Mouse (Mus musculus): ENCODE measurements around the gene Sycp1. TPM values are rescaled to one million over a fixed set of nuclear protein-coding genes. Genes with fewer than 3 reads are reported as not detected.
A peak's percentile ranks its signal among the peaks of the same experiment; 100 is the strongest.

The Sycp1 gene
- polyA plus RNA-seq, 1 experiment from 2014 or later = not detected

DNA sequence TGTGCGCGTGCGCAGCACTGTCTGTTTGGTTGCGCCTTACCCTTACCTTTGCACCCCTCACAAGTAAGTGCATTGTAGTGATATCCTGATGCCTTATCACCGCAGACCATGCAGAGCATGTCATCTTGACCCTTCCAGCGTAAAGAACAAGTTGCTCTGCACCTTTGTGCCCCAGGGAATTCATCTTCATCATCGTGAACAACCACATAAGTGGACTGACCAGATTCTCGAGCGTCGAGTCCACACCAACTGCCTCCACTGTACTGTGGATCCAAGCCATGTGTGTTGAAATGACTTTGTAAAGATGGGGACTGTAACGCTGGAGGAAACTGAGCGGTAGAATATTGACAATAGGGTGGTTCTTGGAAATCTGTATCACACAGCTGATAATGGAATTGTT lies 18.6 kb upstream of the Sycp1 start:
- no peaks in the 10 kb centered on the region for H3K36me3 ChIP-seq (ENCODE audit: control insufficient read depth, insufficient read depth, low read length)
- no peak overlapping the region for H3K9ac ChIP-seq (ENCODE audit: low read length)
- H3K4me1 ChIP-seq (replicated peaks; ENCODE audit: control insufficient read depth, insufficient read depth, low read length) = no peaks in the 10 kb centered on the region
- no peak overlapping the region for H3K4me2 ChIP-seq (ENCODE audit: low read depth, low read length)
- H3K27ac ChIP-seq (ENCODE audit: low read length) = no peak overlapping the region
- H3K9me3 ChIP-seq (ENCODE audit: control insufficient read depth, low read length) = no peaks in the 10 kb centered on the region
- 67% methylated on average over 12 of the region's 12 CpGs for WGBS
- ATAC-seq (ENCODE audit: low read depth) = no peak
- no peaks in the 10 kb centered on the region for H3K27me3 ChIP-seq (ENCODE audit: control insufficient read depth, insufficient read depth, low read depth, low read length)
- H3K4me3 ChIP-seq (ENCODE audit: low read length) = no peak overlapping the region

DNA sequence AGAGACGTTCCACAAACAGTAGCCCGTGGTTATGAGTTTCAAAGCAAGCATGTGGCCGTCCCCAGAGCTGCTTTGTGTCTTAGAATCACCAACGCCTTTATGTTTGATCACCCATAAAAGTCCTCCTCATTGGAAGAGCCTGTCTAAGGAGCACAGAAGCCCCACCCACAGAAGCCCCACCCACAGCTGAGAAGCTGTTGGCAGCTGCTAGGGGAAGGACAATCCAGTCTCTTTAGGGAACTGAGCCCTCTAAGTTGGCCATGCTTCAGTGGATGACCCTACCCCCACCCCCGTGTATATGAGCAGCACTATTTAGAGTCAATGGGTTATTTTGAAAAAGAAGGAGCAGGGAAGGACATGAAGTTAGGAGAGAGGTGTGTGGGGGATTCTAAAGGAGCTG lies 11.0 kb upstream of the Sycp1 start:
- peak overlapping the region; percentile 44 for H3K4me2 ChIP-seq (ENCODE audit: low read depth, low read length)
- no peaks in the 10 kb centered on the region for H3K36me3 ChIP-seq (ENCODE audit: control insufficient read depth, insufficient read depth, low read length)
- no peaks in the 10 kb centered on the region for H3K27me3 ChIP-seq (ENCODE audit: control insufficient read depth, insufficient read depth, low read depth, low read length)
- no peak overlapping the region for H3K9ac ChIP-seq (ENCODE audit: low read length)
- WGBS = 38% methylated on average over 5 of the region's 5 CpGs
- H3K27ac ChIP-seq (ENCODE audit: low read length) = peak overlapping the region; percentile 30; the same call in 1 of the 2 replicates
- H3K4me1 ChIP-seq (replicated peaks; ENCODE audit: control insufficient read depth, insufficient read depth, low read length) = no peaks in the 10 kb centered on the region
- ATAC-seq (ENCODE audit: low read depth) = peak; percentile 64; the same call in 1 of the 2 replicates
- no peak overlapping the region for H3K4me3 ChIP-seq (ENCODE audit: low read length)
- H3K9me3 ChIP-seq (ENCODE audit: control insufficient read depth, low read length) = no peaks in the 10 kb centered on the region

DNA sequence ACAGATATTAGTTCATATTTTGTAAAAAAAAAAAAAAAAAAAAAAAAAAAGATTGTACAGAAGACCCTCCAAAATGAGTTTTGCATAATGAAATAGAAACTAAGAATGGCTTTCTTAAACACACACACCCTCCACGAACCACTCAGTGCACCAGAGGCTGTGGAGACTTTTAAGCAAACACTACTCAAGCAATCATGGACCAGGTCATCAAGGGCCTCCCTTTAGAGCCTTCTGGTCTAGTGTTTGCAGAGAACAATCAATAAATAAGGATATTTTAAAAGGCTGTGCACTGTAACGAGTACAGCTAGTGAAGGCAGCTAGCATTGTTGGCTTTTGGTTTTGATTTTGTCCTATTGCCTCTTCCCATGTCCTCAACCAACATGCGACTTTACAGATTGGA lies 10.4 kb upstream of the Sycp1 start:
- Histone ChIP-seq H3K4me2 (ENCODE audit: low read depth, low read length) (peak overlapping the region; percentile 44), H3K27me3 (ENCODE audit: control insufficient read depth, insufficient read depth, low read depth, low read length) (no peaks in the 10 kb centered on the region)

DNA sequence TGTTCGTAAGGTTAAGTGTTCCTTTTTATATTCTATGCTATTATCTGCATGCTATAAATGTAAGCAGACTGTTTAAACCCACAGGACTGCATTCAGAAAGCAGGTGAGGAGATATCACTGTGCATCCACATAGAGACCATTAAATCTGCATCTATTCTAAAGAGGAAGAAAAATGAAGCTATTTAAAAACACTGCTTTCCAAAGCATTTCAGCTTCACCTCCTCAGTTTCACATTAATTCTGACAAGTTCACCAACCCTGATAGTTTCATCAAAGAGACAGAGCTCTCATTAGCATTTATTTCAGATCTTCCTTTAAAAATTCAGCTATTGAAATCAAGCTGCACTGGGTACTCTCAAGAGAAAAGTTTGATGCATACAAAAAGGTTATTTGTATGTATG lies 2.2 kb upstream of the Sycp1 start:
- Histone ChIP-seq H3K36me3 (ENCODE audit: control insufficient read depth, insufficient read depth, low read length) (no peaks in the 10 kb centered on the region), H3K4me3 (ENCODE audit: low read length) (no peak overlapping the region), H3K27ac (ENCODE audit: low read length) (no peak overlapping the region), H3K4me2 (ENCODE audit: low read depth, low read length) (no peak overlapping the region), H3K4me1 (replicated peaks; ENCODE audit: control insufficient read depth, insufficient read depth, low read length) (no peaks in the 10 kb centered on the region), H3K27me3 (ENCODE audit: control insufficient read depth, insufficient read depth, low read depth, low read length) (no peaks in the 10 kb centered on the region), H3K9me3 (ENCODE audit: control insufficient read depth, low read length) (0 out of 2 replicates have a peak, but pooled peaks cover 2% of the 10 kb centered on the region), H3K9ac (ENCODE audit: low read length) (no peak overlapping the region)
- ATAC-seq (ENCODE audit: low read depth) = no peak
- WGBS = 81% methylated on average over 1 of the region's 1 CpGs

More for the DNA sequence above, 10.4 kb upstream of the Sycp1 start:
- H3K9ac ChIP-seq (ENCODE audit: low read length) = no peak overlapping the region
- no peaks in the 10 kb centered on the region for H3K4me1 ChIP-seq (replicated peaks; ENCODE audit: control insufficient read depth, insufficient read depth, low read length)
- 61% methylated on average over 3 of the region's 3 CpGs for WGBS
- ATAC-seq (ENCODE audit: low read depth) = peak; percentile 86
- no peaks in the 10 kb centered on the region for H3K36me3 ChIP-seq (ENCODE audit: control insufficient read depth, insufficient read depth, low read length)
- H3K27ac ChIP-seq (ENCODE audit: low read length) = peak overlapping the region; percentile 30; the same call in 1 of the 2 replicates
- no peaks in the 10 kb centered on the region for H3K9me3 ChIP-seq (ENCODE audit: control insufficient read depth, low read length)
- no peak overlapping the region for H3K4me3 ChIP-seq (ENCODE audit: low read length)

DNA sequence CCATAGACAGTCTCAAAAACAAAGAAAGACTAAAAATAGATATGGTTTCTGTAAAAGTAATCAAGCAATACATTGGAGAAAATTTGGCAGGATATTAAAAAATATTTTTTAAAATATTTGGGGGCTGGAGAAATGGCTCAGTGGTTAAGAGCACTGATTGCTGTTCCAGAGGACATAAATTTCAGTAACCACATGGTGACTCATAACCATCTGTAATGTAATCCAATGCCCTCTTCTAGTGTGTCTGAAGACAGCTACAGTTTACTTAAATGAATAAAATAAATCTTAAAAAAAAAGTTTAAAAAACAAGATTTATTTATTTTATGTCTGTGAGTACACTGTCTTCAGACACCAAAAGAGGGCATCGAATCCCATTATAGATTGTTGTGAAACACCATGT lies 36.8 kb downstream of the Sycp1 start:
- Histone ChIP-seq H3K36me3 (ENCODE audit: control insufficient read depth, insufficient read depth, low read length) (no peaks in the 10 kb centered on the region), H3K9ac (ENCODE audit: low read length) (no peak overlapping the region), H3K4me1 (replicated peaks; ENCODE audit: control insufficient read depth, insufficient read depth, low read length) (no peaks in the 10 kb centered on the region), H3K27me3 (ENCODE audit: control insufficient read depth, insufficient read depth, low read depth, low read length) (no peaks in the 10 kb centered on the region), H3K4me2 (ENCODE audit: low read depth, low read length) (no peak overlapping the region), H3K4me3 (ENCODE audit: low read length) (no peak overlapping the region), H3K9me3 (ENCODE audit: control insufficient read depth, low read length) (no peaks in the 10 kb centered on the region), H3K27ac (ENCODE audit: low read length) (no peak overlapping the region)
- ATAC-seq (ENCODE audit: low read depth) = no peak
- WGBS = 85% methylated on average over 1 of the region's 1 CpGs

DNA sequence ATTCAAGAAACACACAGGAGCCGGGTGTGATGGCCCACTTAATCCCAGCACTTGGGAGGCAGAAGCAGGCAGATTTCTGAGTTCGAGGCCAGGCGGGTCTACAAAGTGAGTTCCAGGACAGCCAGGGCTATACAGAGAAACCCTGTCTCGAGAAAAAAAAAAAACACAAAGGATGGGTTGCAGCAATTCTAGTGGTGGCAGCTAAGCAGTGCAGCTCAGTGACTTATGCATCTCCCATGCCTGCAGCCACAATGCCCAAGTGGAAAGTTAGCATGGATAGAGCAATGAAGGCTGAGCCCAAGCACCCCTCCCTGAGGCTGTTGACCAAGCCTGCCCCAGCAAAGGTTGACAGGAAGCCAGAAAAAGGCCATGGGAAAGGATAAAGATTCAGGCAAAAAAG lies 55.4 kb downstream of the Sycp1 start:
- Histone ChIP-seq H3K4me2 (ENCODE audit: low read depth, low read length) (no peak overlapping the region), H3K9me3 (ENCODE audit: control insufficient read depth, low read length) (no peaks in the 10 kb centered on the region), H3K36me3 (ENCODE audit: control insufficient read depth, insufficient read depth, low read length) (no peaks in the 10 kb centered on the region), H3K27ac (ENCODE audit: low read length) (no peak overlapping the region), H3K27me3 (ENCODE audit: control insufficient read depth, insufficient read depth, low read depth, low read length) (no peaks in the 10 kb centered on the region), H3K4me1 (replicated peaks; ENCODE audit: control insufficient read depth, insufficient read depth, low read length) (no peaks in the 10 kb centered on the region), H3K9ac (ENCODE audit: low read length) (no peak overlapping the region), H3K4me3 (ENCODE audit: low read length) (no peak overlapping the region)
- 80% methylated on average over 4 of the region's 4 CpGs for WGBS
- no peak for ATAC-seq (ENCODE audit: low read depth)

DNA sequence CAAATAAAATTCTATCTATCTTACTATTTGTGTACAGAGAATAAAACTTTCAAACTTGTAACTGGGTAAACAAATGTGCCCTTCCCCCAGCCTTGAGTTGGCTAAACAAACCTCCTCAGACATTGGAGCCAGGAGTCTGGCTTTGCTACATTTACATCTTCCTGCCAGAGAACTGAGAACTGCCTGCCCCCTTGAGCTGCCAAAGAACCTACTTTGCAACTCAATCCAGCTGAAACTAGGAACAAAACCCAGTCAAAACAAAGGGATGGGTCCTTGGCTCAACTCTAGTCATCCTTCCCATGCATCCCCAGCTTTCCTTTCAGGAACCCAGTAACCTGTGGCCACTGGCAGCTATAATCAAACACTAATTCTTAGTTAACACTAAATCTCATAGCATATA lies 87.2 kb downstream of the Sycp1 start:
- Histone ChIP-seq H3K9ac (ENCODE audit: low read length) (no peak overlapping the region), H3K4me2 (ENCODE audit: low read depth, low read length) (no peak overlapping the region), H3K27me3 (ENCODE audit: control insufficient read depth, insufficient read depth, low read depth, low read length) (no peaks in the 10 kb centered on the region), H3K36me3 (ENCODE audit: control insufficient read depth, insufficient read depth, low read length) (no peaks in the 10 kb centered on the region), H3K27ac (ENCODE audit: low read length) (no peak overlapping the region), H3K4me1 (replicated peaks; ENCODE audit: control insufficient read depth, insufficient read depth, low read length) (no peaks in the 10 kb centered on the region), H3K9me3 (ENCODE audit: control insufficient read depth, low read length) (no peaks in the 10 kb centered on the region), H3K4me3 (ENCODE audit: low read length) (no peak overlapping the region)
- ATAC-seq (ENCODE audit: low read depth) = no peak

DNA sequence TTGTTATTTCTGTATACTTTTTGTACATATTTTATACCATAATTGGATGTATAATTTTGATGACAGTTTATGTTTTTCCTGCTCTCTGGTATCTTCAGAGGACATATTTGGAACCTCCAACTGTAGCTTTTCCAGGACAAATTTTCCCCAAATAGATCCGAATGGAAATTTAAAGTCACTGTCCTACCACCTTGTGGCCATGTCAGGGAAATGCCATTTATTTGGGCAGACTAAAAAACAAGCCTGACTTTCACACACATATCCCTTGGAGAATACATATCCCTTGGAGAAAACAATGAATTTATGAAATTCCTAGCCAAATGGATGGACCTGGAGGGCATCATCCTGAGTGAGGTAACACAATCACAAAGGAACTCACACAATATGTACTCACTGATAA lies 93.5 kb downstream of the Sycp1 start:
- ATAC-seq (ENCODE audit: low read depth) = no peak
- 32% methylated on average over 1 of the region's 1 CpGs for WGBS
- Histone ChIP-seq H3K4me3 (ENCODE audit: low read length) (no peak overlapping the region), H3K27ac (ENCODE audit: low read length) (no peak overlapping the region), H3K36me3 (ENCODE audit: control insufficient read depth, insufficient read depth, low read length) (no peaks in the 10 kb centered on the region), H3K4me2 (ENCODE audit: low read depth, low read length) (no peak overlapping the region), H3K9ac (ENCODE audit: low read length) (no peak overlapping the region), H3K9me3 (ENCODE audit: control insufficient read depth, low read length) (no peaks in the 10 kb centered on the region), H3K4me1 (replicated peaks; ENCODE audit: control insufficient read depth, insufficient read depth, low read length) (no peaks in the 10 kb centered on the region), H3K27me3 (ENCODE audit: control insufficient read depth, insufficient read depth, low read depth, low read length) (no peaks in the 10 kb centered on the region)

DNA sequence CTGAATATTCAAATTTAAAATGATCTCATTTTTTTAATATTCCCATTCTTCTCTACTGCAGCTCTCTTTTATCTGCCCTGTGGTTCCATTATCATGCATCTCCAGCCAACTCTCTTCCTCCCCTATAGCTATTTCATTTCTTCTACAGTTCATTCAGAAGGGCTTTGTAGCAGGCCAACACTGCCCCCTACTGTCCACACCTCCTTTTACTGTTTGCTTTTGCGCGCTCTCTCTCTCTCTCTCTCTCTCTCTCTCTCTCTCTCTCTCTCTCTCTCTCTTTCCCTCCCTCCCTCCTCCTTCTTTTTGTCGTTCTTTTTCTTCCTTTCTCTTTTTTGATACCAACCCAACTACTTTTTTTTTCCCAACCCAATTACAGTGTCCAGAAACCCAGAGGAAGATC lies 132.0 kb downstream of the Sycp1 start:
- Histone ChIP-seq H3K27me3 (ENCODE audit: control insufficient read depth, insufficient read depth, low read depth, low read length) (no peaks in the 10 kb centered on the region), H3K9ac (ENCODE audit: low read length) (no peak overlapping the region), H3K36me3 (ENCODE audit: control insufficient read depth, insufficient read depth, low read length) (no peaks in the 10 kb centered on the region), H3K4me2 (ENCODE audit: low read depth, low read length) (no peak overlapping the region), H3K4me1 (replicated peaks; ENCODE audit: control insufficient read depth, insufficient read depth, low read length) (no peaks in the 10 kb centered on the region), H3K4me3 (ENCODE audit: low read length) (no peak overlapping the region), H3K9me3 (ENCODE audit: control insufficient read depth, low read length) (no peaks in the 10 kb centered on the region), H3K27ac (ENCODE audit: low read length) (no peak overlapping the region)
- no peak for ATAC-seq (ENCODE audit: low read depth)
- WGBS = 6% methylated on average over 3 of the region's 3 CpGs

DNA sequence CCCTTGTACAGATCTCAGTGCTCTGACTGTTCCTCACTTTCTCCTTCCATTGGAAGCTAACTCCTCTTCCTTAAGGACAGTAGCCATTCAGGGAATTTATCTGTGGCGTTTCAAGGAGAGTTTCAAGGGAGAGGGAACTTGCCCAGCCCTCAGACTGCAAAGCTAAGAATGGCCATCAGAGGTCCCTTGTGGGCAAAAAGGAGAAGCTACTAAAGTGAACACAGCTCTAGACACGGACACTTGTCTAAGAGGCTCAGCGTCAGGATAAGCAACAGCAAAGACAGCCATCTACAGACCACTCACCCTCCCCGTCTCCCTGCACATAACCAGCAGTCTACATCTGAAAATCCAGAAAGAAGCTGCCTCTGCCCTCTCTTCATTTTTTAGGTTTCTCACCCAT lies 148.5 kb downstream of the Sycp1 start:
- Histone ChIP-seq H3K36me3 (ENCODE audit: control insufficient read depth, insufficient read depth, low read length) (no peaks in the 10 kb centered on the region), H3K9me3 (ENCODE audit: control insufficient read depth, low read length) (no peaks in the 10 kb centered on the region), H3K4me1 (replicated peaks; ENCODE audit: control insufficient read depth, insufficient read depth, low read length) (no peaks in the 10 kb centered on the region), H3K4me2 (ENCODE audit: low read depth, low read length) (no peak overlapping the region), H3K27ac (ENCODE audit: low read length) (no peak overlapping the region), H3K4me3 (ENCODE audit: low read length) (no peak overlapping the region), H3K27me3 (ENCODE audit: control insufficient read depth, insufficient read depth, low read depth, low read length) (no peaks in the 10 kb centered on the region), H3K9ac (ENCODE audit: low read length) (no peak overlapping the region)
- no peak for ATAC-seq (ENCODE audit: low read depth)
- 32% methylated on average over 4 of the region's 4 CpGs for WGBS
